In genomic region chr9:67347184-67347583, GRCm38 (mm10) we compare ENCODE assay signal across 27 mouse cellular contexts.
"Had no signal": no experiment of that assay in that cellular context is flagged by ENCODE, and none has a peak within 500 bp of the region (broad histone marks: within the 10 kb centered on the region; RNA-seq: fewer than 3 reads in every experiment).

No protein-coding gene starts in this region.

- DNase-seq: gastrocnemius, postnatal 14 days; gastrocnemius, postnatal 36 days; heart, adult 11 months; heart, postnatal 10 days; heart, postnatal 4 days; kidney, adult 11 months; kidney, adult 8-10 months; kidney, postnatal 10 days; kidney, postnatal 25 days; kidney, postnatal 4 days; liver; liver, embryonic 13.5 days; liver, postnatal 0 days had no signal

- H3K27ac ChIP-seq: heart, embryonic 10.5 days; hindbrain, embryonic 10.5 days; hindbrain, embryonic 12.5 days; hindbrain, embryonic 14.5 days; intestine, embryonic 15.5 days; layer of hippocampus, adult 2 months; left cerebral cortex, adult 2 months; limb, embryonic 10.5 days; limb, embryonic 12.5 days; liver, embryonic 13.5 days; liver, embryonic 15.5 days had no signal

- H3K4me3 ChIP-seq: heart, embryonic 10.5 days; heart, embryonic 12.5 days; hindbrain, embryonic 10.5 days; hindbrain, embryonic 12.5 days; intestine, embryonic 15.5 days; layer of hippocampus, adult 2 months; left cerebral cortex, adult 2 months; limb, embryonic 10.5 days; limb, embryonic 12.5 days; liver, embryonic 13.5 days; liver, embryonic 15.5 days had no signal

- H3K27me3 ChIP-seq: heart, embryonic 12.5 days; hindbrain, embryonic 12.5 days; intestine, embryonic 15.5 days; limb, embryonic 12.5 days; liver, embryonic 13.5 days; liver, embryonic 15.5 days had no signal

- ATAC-seq: hindbrain, embryonic 16.5 days; inflammation-experienced regulatory T-cells, adult 6 months; intestine, embryonic 15.5 days; liver, postnatal 0 days had no signal

- H3K36me3 ChIP-seq: intestine, embryonic 15.5 days; liver, embryonic 13.5 days; liver, embryonic 15.5 days had no signal

- H3K9ac ChIP-seq: heart, embryonic 12.5 days; hindbrain, embryonic 12.5 days; hindbrain, embryonic 14.5 days; intestine, embryonic 15.5 days; limb, embryonic 12.5 days; liver, embryonic 13.5 days; liver, embryonic 15.5 days; liver, postnatal 0 days had no signal

- H3K4me2 ChIP-seq: heart, embryonic 12.5 days; hindbrain, embryonic 12.5 days; hindbrain, embryonic 14.5 days; intestine, embryonic 15.5 days; limb, embryonic 12.5 days; liver, embryonic 11.5 days; liver, embryonic 13.5 days; liver, embryonic 15.5 days had no signal

- H3K4me1 ChIP-seq: heart, embryonic 10.5 days; heart, embryonic 12.5 days; hindbrain, embryonic 10.5 days; hindbrain, embryonic 12.5 days; intestine, embryonic 15.5 days; limb, embryonic 12.5 days; liver, embryonic 13.5 days; liver, embryonic 15.5 days had no signal

- H3K9me3 ChIP-seq: heart, embryonic 10.5 days; heart, embryonic 12.5 days; hindbrain, embryonic 10.5 days; hindbrain, embryonic 12.5 days; intestine, embryonic 15.5 days; limb, embryonic 10.5 days; limb, embryonic 12.5 days; liver, embryonic 13.5 days; liver, embryonic 15.5 days had no signal
